Mouse (Mus musculus) right cerebral cortex, postnatal 25 days (tissue): ENCODE measurements around the gene Cyp4f16.
"Not testable (repeated sequence)": the region's sequence is repeated elsewhere in the genome, so short reads cannot be mapped to it uniquely, and the experiment has no call there.

ENCODE experiments used
- DNase-seq: peaks from one replicate; pipeline ENCODE4 v3.0.0; 2022

Gene Cyp4f16

DNA sequence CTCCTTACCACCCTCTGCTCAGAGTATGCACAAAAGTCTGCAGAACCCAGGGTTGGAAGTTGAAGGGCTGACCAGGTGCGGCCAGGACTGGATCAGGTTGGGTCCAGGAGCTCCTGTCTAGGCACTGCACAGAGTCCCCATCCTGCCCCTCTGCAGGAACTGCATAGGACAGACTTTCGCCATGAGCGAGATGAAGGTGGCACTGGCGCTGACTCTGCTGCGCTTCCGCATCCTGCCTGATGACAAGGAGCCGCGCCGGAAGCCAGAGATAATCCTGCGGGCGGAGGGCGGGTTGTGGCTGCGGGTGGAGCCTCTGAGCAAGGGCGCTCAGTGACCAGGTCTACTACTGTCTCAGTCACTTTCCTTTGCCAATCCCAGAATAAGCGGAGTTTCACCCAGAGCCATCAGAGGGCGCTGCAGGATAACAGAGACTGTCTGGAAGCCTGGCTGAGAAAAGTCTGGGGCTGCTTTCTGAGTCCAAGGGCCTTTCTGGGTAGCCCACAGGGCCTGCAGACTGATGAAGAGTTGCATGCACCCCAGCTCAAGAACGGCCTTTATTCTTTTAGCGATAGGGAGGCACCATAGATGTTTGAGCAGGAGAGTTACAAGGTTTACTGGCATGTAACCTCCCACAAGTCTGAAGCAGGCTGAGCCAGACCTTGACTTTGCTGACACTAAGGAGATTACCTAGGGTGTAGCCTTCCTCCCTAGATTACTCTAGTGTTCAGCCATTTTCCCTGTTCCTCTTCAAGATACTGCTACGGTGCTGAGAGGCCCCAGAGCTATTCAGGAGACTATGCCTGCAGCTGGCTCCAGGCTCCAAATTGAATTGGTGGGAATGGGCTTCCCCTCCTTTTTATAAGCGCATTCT is 14.8 kb downstream of the Cyp4f16 start:
- DNase-seq, result peak; percentile 76

DNA sequence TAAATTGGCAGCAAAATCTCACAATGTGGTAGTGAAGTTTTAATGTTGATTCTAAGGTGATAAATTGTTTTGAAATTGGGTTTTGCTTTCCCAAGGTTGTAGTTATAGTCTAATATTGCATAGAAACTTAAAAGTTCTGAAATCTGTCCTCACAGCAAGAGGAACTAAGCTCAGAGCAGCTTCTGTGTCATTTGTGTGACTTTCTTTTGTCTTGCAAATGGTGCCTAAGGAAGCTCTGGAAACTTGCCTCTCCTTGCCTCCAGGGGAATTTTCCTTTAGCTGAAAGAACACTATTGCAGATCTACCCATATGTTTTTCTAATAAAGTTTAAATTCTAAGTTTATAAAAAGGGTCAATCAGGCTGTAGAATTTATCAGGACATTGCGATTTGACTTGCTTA is 16.7 kb downstream of the Cyp4f16 start:
- not testable (repeated sequence) for DNase-seq

DNA sequence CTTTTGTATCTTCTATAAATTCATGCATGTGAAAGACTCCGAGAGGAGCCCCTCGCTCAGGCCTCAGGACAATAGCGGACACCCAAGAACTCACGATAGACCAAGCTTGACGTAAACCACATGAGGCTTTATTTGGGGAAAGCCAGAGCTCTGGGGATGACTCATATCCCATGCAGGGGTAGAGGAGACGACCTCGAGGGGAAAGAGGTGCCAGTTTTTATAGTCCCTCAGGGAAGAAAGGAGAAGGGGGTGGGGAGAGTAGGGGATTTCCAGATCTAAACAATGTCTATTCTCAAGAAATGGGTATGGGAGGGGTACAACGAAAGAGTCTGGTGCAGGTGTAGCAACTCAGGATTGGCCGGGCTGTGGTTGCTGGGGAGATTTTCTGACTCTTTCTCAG is 18.0 kb downstream of the Cyp4f16 start:
- DNase-seq, result not testable (repeated sequence)

DNA sequence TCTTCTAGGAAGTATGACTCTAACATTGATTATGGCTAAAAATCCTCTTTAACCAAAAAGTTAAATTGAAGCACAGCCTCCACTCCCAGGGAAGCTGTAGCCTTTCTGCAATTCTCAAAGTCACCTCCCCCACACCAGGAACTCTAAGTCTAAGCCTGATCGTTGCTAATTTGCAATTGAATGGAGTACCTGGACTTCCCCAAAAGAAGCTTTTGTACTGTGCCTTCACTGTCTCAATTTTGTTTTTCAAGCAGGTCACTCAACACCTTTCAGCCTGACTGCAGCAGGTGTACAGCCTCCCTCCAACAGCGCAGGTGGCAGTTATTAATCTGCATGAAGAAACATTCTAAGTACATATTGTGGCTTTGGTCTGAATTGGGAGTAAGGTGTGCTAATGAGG is 26.9 kb downstream of the Cyp4f16 start:
- DNase-seq, result not testable (repeated sequence)

DNA sequence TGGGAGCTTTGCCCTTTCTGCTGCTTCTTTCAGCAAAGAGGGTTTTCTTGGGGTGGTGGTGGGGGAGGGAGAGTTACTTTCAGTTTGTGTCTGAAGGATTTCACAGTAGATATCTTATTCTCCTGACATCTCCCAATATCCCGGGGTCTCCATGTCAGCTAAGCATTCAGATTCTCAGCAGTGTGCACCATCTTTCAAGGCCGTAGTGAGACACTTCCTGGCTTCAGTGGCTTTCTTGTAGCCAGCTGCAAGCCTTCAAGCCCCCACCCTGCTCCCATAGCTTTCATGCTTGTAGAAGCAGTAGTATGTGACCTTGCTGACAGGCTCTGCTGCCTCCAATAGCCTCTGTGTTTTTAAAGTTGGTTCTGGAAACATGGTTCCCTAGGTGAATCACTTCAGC is 36.9 kb downstream of the Cyp4f16 start:
- DNase-seq, result not testable (repeated sequence)

DNA sequence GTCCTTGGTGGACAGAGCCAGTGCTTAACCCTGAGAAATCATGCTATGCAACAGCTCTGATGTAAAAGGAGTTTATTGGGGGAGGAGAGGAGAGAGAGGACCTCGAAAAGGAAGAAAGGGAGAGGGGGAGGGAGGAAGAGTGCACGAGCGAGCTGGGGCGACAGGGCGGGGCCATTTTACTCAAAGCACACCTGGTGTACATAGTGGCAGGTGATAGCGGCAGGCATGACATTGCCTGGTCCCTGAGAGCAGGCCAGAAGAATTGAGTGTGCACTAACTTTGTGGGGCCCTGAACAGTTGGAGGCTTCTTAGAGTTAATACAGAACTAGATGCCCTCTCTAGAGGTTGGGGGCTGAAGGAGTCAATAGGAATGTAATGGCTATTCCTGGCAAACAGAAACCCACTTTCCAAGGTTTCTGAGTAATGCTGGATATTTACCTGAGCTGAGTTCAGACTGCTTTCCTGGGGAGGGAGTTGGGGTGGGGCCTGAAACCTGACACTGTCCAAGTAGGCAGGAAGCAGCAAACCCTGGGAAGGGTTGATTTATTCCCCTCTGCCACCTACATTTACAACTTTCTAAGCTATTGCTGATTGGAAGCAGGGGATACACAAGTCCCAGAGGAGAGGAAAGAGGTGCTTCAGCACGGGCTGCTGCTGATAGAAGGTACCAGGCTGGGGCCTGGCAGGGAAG is 41.3 kb downstream of the Cyp4f16 start:
- no peak for DNase-seq

DNA sequence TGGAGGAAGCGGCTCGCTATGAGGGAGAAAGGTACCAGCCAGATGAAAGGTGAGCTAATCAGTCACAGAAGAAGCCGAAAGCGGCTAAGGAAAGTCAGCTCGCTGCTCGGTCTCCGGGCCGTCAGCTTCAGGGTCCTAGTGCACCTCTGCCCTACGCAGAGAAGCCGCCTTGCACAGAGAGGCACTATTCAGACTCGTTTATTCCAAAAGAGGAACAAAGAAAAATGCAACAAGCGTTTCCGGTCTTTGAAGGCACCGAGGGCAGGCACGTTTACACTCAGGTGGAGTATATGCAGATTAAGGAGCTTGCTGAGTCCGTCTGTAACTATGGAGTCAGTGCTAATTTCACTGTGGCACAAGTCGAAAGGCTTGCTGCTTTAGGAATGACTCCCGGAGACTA is 60.1 kb downstream of the Cyp4f16 start:
- DNase-seq, result no peak
